Mouse (Mus musculus) forebrain, embryonic 15.5 days (tissue): Measurements from ENCODE around the gene Kcnh2. TPM values are rescaled to one million over a fixed set of nuclear protein-coding genes. Genes with fewer than 3 reads are reported as not detected.

ENCODE experiments used
- ATAC-seq: fragments of 200-750 bp; cut with Nextera tagmentation; replicated peaks from 2 replicates; pipeline ENCODE4 v1.8.0; 2017; ENCODE audit warnings: mild to moderate bottlenecking, moderate TSS enrichment, moderate library complexity
- H3K27ac ChIP-seq: fragments of 300-500 bp; sonication (generic); replicated peaks from 2 replicates; pipeline ENCODE4 v1.5.1; 2015; ENCODE audit warnings: mild to moderate bottlenecking, inconsistent platforms
- H3K27me3 ChIP-seq: fragments of 300-500 bp; sonication (generic); 2 replicates; pipeline ENCODE4 v1.6.1; 2015; ENCODE audit warnings: inconsistent platforms
- H3K36me3 ChIP-seq: fragments of 300-500 bp; sonication (generic); 2 replicates; pipeline ENCODE4 v1.6.1; 2015; ENCODE audit warnings: mild to moderate bottlenecking, inconsistent platforms
- H3K4me1 ChIP-seq: fragments of 300-500 bp; sonication (generic); 2 replicates; pipeline ENCODE4 v1.6.1; 2015; ENCODE audit warnings: inconsistent platforms
- H3K4me2 ChIP-seq: fragments of 300-500 bp; sonication (generic); replicated peaks from 2 replicates; pipeline ENCODE4 v1.6.1; 2015; ENCODE audit warnings: mild to moderate bottlenecking, inconsistent platforms
- H3K4me3 ChIP-seq: fragments of 300-500 bp; sonication (generic); 2 replicates; pipeline ENCODE4 v1.5.1; 2015; ENCODE audit warnings: mild to moderate bottlenecking, inconsistent platforms
- H3K9ac ChIP-seq: fragments of 300-500 bp; sonication (generic); replicated peaks from 2 replicates; pipeline ENCODE4 v1.6.1; 2015; ENCODE audit warnings: mild to moderate bottlenecking, inconsistent platforms
- H3K9me3 ChIP-seq: fragments of 300-500 bp; sonication (generic); 2 replicates; pipeline ENCODE4 v1.6.1; 2016; ENCODE audit warnings: inconsistent platforms
- WGBS: fragments of 180-500 bp; shearing (Covaris S2); methylation state at CpG from one replicate; pipeline ENCODE4 v1.1.7; 2015; ENCODE audit warnings: mixed read lengths; 5-methylcytosine and 5-hydroxymethylcytosine counted together
- polyA plus RNA-seq: library from polyadenylated mRNA; unstranded; fragments of >200 nt; fragmentation: Nextera tagmentation; extraction: Ambion mirVana; gene quantifications from 2 replicates; pipeline ENCODE4 v1.2.1, GENCODE M21; 2015

Gene Kcnh2
- polyA plus RNA-seq, 1 experiment from 2014 or later: 6.4 TPM

DNA sequence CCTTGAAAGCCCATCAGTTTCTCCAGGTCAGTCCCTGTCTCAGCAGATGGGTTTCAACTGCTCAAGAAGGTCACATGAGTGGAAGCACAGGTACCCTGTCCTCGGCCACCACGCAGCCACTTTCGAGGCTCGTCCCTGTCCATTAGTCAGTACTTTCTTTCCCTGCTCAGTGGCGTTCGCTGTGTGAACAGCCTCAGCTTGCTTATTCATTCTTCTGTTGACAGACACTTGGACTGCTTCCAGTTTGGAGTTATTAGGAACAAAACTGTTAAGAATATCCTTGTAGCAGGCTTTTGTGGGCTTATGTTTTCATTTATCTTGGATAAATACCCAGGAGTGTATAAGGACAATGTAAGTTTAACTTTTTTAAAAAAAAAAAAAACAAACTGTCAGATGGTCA is 22.8 kb upstream of the Kcnh2 start:
- Histone ChIP-seq H3K9ac (no peak overlapping the region), H3K4me2 (no peak overlapping the region), H3K4me3 (no peak overlapping the region), H3K27ac (no peak overlapping the region), H3K27me3 (no peaks in the 10 kb centered on the region), H3K36me3 (no peaks in the 10 kb centered on the region), H3K9me3 (no peaks in the 10 kb centered on the region), H3K4me1 (peaks cover 12% of the 10 kb centered on the region)
- ATAC-seq: no peak
- WGBS: 12% methylated on average over 6 of the region's 6 CpGs

- no peaks in the 10 kb centered on the region for H3K9me3 ChIP-seq
- ATAC-seq: no peak
- H3K4me1 ChIP-seq: peaks cover 12% of the 10 kb centered on the region
- H3K36me3 ChIP-seq: no peaks in the 10 kb centered on the region
- no peaks in the 10 kb centered on the region for H3K27me3 ChIP-seq
- H3K4me2 ChIP-seq: no peak overlapping the region
- WGBS: 58% methylated on average over 5 of the region's 5 CpGs
- H3K9ac ChIP-seq: no peak overlapping the region
- no peak overlapping the region for H3K27ac ChIP-seq
- no peak overlapping the region for H3K4me3 ChIP-seq
Measured at GRCm38 (mm10) chr5:24373807-24374206, 22.4 kb upstream of the Kcnh2 start.

- H3K4me3 ChIP-seq: no peak overlapping the region
- H3K9me3 ChIP-seq: no peaks in the 10 kb centered on the region
- H3K36me3 ChIP-seq: no peaks in the 10 kb centered on the region
- H3K27me3 ChIP-seq: no peaks in the 10 kb centered on the region
- 81% methylated on average over 9 of the region's 9 CpGs for WGBS
- H3K9ac ChIP-seq: no peak overlapping the region
- ATAC-seq: no peak
- no peak overlapping the region for H3K4me2 ChIP-seq
- H3K27ac ChIP-seq: no peak overlapping the region
- H3K4me1 ChIP-seq: peaks cover 9% of the 10 kb centered on the region
Measured at GRCm38 (mm10) chr5:24369767-24370166, 18.4 kb upstream of the Kcnh2 start.

DNA sequence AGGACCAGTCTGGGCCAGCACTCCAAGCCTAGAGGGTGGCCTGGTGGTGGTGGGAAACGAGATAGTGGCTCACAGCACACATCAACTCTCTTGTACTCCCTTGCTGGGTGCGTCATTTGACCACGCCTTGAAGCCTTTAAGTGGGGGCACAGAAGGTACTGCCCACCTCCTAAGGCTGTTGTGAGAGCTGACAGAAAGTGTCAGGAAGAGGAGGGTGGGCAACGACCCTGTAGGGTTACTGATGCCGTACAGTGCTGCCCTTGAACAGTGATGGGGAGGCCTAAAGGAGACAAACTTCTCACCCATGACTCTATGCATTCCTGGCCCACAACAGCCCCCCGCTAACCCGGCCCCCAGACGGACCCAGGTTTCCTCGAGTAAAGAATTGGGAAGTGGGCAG is 15.0 kb upstream of the Kcnh2 start:
- 87% methylated on average over 9 of the region's 9 CpGs for WGBS
- no peak overlapping the region for H3K9ac ChIP-seq
- H3K27ac ChIP-seq: no peak overlapping the region
- no peak overlapping the region for H3K4me3 ChIP-seq
- no peak for ATAC-seq
- no peaks in the 10 kb centered on the region for H3K4me1 ChIP-seq
- no peak overlapping the region for H3K4me2 ChIP-seq
- no peaks in the 10 kb centered on the region for H3K27me3 ChIP-seq
- no peaks in the 10 kb centered on the region for H3K9me3 ChIP-seq
- H3K36me3 ChIP-seq: no peaks in the 10 kb centered on the region

DNA sequence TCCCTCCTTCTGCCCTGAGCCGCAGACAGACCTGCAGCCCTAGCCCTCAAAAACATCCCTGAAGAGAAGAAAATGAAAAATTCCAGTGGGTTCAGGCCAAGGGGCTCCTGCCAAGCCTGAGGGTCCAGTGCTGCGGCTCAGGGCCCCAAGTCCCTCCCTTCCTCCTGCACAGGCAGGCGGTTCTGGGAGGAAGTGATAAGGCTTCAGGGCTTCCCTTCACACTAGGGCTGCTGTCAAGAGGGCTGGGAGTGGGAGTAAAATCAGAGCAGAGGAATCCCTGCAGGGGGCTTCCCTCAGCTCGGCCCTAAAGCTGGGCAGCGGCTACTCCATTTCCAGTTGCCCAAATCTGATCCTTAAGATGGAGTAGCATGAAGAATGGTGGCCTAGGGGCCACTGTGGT is 14.1 kb upstream of the Kcnh2 start:
- WGBS: 64% methylated on average over 5 of the region's 5 CpGs
- Histone ChIP-seq H3K4me2 (no peak overlapping the region), H3K4me1 (no peaks in the 10 kb centered on the region), H3K9me3 (no peaks in the 10 kb centered on the region), H3K27ac (no peak overlapping the region), H3K27me3 (no peaks in the 10 kb centered on the region), H3K36me3 (no peaks in the 10 kb centered on the region), H3K4me3 (no peak overlapping the region), H3K9ac (no peak overlapping the region)
- no peak for ATAC-seq

GRCm38 (mm10) chr5:24364963-24365362 is 13.6 kb upstream of the Kcnh2 start:
- H3K27me3 ChIP-seq: no peaks in the 10 kb centered on the region
- H3K4me2 ChIP-seq: no peak overlapping the region
- no peak overlapping the region; the same call in 1 of the 2 replicates for H3K9ac ChIP-seq
- no peak overlapping the region for H3K4me3 ChIP-seq
- no peaks in the 10 kb centered on the region for H3K36me3 ChIP-seq
- no peaks in the 10 kb centered on the region for H3K9me3 ChIP-seq
- H3K4me1 ChIP-seq: no peaks in the 10 kb centered on the region
- H3K27ac ChIP-seq: no peak overlapping the region
- no peak for ATAC-seq
- WGBS: 82% methylated on average over 10 of the region's 10 CpGs

DNA sequence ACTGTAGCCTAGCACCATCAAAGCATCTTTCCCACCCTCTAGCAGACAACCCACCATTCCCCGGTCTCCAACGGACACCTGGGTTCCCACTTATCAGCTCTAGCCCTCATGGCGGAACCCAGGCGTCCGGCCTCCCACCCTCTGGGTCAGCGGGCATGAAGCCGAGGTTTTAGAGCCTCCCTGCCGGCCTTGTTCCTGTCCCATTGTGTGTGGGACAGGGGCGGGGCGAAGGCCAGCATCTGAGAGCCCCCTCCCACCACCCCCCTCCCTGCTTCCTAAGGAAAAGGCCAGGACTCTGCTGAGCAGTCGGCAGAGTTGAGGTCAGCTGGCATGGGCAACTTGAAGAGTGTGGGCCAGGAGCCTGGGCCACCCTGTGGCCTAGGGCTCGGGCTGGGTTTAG is 13.1 kb upstream of the Kcnh2 start, which contains the start of gene Nos3:
Nos3 (plus strand) TSS at position 303 of the 400 bp plus-strand sequence.
- Histone ChIP-seq H3K4me2 (no peak within 1 kb of the TSS), H3K9ac (no peak within 1 kb of the TSS; the same call in 1 of the 2 replicates), H3K27ac (no peak within 1 kb of the TSS), H3K9me3 (no peaks in the 10 kb centered on the region), H3K4me1 (no peaks in the 10 kb centered on the region), H3K4me3 (no peak within 1 kb of the TSS), H3K36me3 (no peaks in the 10 kb centered on the region), H3K27me3 (no peaks in the 10 kb centered on the region)
- 29% methylated on average over 12 of the region's 12 CpGs for WGBS
- ATAC-seq: no peak

DNA sequence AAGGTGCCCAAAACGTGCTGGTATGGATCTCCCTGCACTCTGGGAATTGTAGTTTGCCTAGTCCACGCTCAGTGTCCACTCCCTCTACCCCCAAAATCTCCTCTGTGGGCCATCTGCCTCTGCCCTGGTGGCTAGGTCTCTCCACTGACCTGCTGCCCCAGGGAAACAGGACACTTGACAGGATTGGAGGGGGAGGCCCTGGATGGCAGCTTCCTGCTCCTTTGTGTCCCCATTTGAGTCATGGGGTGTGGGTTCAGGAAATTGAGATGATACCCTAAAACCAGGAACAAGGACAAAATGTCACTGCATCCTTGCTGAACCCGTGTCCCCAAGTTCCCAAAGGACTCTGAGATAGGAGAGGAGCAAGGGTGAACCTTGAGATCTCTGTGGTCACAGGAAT is 12.7 kb upstream of the Kcnh2 start:
- 63% methylated on average over 3 of the region's 3 CpGs for WGBS
- H3K9ac ChIP-seq: no peak overlapping the region
- ATAC-seq: no peak

DNA sequence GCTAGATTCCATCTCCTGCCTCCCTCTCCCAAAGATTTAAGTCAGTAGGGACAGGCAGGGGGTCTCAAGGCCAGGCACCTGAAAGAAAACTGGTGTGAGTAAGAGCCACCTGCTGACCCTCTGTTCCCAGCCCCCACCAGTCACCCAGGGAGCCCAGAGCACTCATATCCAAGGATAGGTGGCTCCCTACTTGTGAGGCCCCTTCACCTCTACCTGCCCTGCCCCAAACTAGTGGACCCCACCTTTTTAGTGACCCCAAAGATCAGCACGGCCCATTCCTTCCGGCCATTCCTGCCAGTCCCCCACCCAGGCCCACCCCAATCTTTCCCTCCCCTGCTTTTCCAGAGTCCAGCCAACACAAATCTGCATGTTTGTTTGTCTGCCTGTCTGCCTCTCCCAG is 12.1 kb upstream of the Kcnh2 start:
- 82% methylated on average over 2 of the region's 2 CpGs for WGBS
- Histone ChIP-seq H3K9ac (no peak overlapping the region), H3K4me3 (no peak overlapping the region), H3K9me3 (no peaks in the 10 kb centered on the region), H3K36me3 (no peaks in the 10 kb centered on the region), H3K27me3 (no peaks in the 10 kb centered on the region), H3K4me1 (no peaks in the 10 kb centered on the region), H3K4me2 (no peak overlapping the region), H3K27ac (no peak overlapping the region)
- no peak for ATAC-seq

More for the DNA sequence above, 12.7 kb upstream of the Kcnh2 start:
- Histone ChIP-seq H3K27me3 (no peaks in the 10 kb centered on the region), H3K9me3 (no peaks in the 10 kb centered on the region), H3K4me2 (no peak overlapping the region), H3K4me3 (no peak overlapping the region), H3K27ac (no peak overlapping the region), H3K36me3 (no peaks in the 10 kb centered on the region), H3K4me1 (no peaks in the 10 kb centered on the region)

GRCm38 (mm10) chr5:24360792-24361454 is 9.5 kb upstream of the Kcnh2 start:
- Histone ChIP-seq H3K4me1 (no peaks in the 10 kb centered on the region), H3K4me3 (no peak overlapping the region), H3K9ac (no peak overlapping the region), H3K4me2 (no peak overlapping the region), H3K9me3 (no peaks in the 10 kb centered on the region), H3K27ac (no peak overlapping the region), H3K27me3 (no peaks in the 10 kb centered on the region), H3K36me3 (no peaks in the 10 kb centered on the region)
- peak; percentile 73 for ATAC-seq
- 0% methylated on average over 7 of the region's 7 CpGs for WGBS

- H3K27me3 ChIP-seq: peaks cover 10% of the 10 kb centered on the region; the same call in 1 of the 2 replicates
- no peak overlapping the region for H3K4me3 ChIP-seq
- WGBS: 15% methylated on average over 7 of the region's 7 CpGs
Measured at GRCm38 (mm10) chr5:24357461-24357860, 6.1 kb upstream of the Kcnh2 start.

GRCm38 (mm10) chr5:24356764-24357163 is 5.4 kb upstream of the Kcnh2 start:
- no peaks in the 10 kb centered on the region for H3K36me3 ChIP-seq
- H3K4me2 ChIP-seq: no peak overlapping the region
- no peak overlapping the region for H3K27ac ChIP-seq
- 49% methylated on average over 4 of the region's 4 CpGs for WGBS
- ATAC-seq: no peak
- peaks cover 11% of the 10 kb centered on the region; the same call in 1 of the 2 replicates for H3K27me3 ChIP-seq
- H3K9ac ChIP-seq: no peak overlapping the region
- H3K4me1 ChIP-seq: peaks cover 14% of the 10 kb centered on the region
- H3K4me3 ChIP-seq: no peak overlapping the region
- H3K9me3 ChIP-seq: no peaks in the 10 kb centered on the region

More at GRCm38 (mm10) chr5:24357461-24357860, 6.1 kb upstream of the Kcnh2 start:
- Histone ChIP-seq H3K36me3 (no peaks in the 10 kb centered on the region), H3K9me3 (no peaks in the 10 kb centered on the region), H3K4me1 (peaks cover 7% of the 10 kb centered on the region), H3K9ac (no peak overlapping the region), H3K27ac (no peak overlapping the region), H3K4me2 (no peak overlapping the region)
- ATAC-seq: no peak

DNA sequence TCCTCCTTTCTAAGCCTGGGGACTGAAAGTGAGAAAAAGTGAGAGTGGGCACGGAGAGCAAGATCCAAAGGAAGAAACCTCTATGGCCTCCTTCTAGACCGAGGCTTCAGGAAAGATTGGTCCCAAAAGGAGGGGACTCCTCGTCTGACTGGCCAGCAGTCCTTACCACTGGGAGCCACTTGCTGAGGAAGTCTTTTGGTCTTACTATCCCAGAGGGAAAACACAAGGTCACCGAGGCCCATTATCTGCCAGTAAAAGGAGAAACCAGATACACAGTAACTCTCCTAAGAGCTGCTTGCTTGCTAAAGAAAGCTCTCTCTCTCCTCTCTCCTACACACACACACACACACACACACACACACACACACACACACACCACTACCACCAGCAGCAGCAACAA is 1.9 kb upstream of the Kcnh2 start:
- no peak overlapping the region for H3K27ac ChIP-seq
- H3K9me3 ChIP-seq: no peaks in the 10 kb centered on the region
- 39% methylated on average over 4 of the region's 4 CpGs for WGBS
- peaks cover 42% of the 10 kb centered on the region for H3K4me1 ChIP-seq
- H3K9ac ChIP-seq: no peak overlapping the region
- ATAC-seq: no peak
- peaks cover 26% of the 10 kb centered on the region; the same call in 1 of the 2 replicates for H3K27me3 ChIP-seq
- H3K4me3 ChIP-seq: no peak overlapping the region
- H3K36me3 ChIP-seq: no peaks in the 10 kb centered on the region
- H3K4me2 ChIP-seq: no peak overlapping the region
